Mouse (Mus musculus) spleen, postnatal 4 days (tissue): ENCODE measurements around the gene Gm4553.
"Not testable (repeated sequence)": the region's sequence is repeated elsewhere in the genome, so short reads cannot be mapped to it uniquely, and the experiment has no call there.

Experiments used
- DNase-seq, 2 experiments: peaks; one replicate each; pipeline ENCODE4 v3.0.0; 2022; ENCODE audit warnings: low spot score in 2 of 2

Gm4553 gene

DNA sequence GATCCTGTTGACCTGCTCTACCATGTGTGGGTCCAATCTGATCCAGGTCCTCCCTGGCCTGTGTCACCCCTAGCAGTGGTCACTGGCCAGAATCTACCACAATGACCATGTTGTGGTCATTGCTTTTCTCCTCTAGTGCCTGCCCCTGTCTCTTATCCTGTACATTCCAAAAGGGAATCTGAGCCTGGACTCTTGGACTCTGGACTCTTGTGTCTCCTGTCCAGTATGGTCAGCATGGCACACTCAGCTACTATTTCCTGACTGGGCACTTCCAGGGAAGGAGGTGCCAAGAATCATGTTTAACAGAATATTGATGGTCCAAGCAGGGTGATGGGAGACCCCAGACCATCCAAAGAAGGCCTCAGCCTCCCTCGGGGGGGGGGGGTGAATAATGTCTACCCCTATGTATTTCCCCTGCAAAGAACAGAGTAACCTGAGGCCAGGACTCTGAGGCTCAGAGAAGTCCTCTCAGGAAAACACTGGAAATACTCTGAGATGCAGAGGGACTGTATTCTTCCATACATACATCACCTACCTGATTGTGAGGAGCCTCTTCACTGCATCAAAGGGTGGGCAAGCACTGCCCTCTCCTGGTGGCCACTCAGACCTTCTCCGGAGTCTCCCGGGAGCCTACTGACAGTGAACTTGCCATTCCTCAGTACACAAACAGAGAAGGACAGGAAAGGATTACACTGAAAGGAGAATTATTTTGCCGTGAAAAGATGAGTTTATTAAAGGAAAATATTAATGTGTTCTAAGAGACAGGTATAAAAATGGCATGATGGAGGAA, 31.1 kb downstream of the Gm4553 start:
- DNase-seq, result no peak

- DNase-seq, result no peak
Observed at GRCm38 (mm10) chr7:142128843-142129242, 36.7 kb downstream of the Gm4553 start.

DNA sequence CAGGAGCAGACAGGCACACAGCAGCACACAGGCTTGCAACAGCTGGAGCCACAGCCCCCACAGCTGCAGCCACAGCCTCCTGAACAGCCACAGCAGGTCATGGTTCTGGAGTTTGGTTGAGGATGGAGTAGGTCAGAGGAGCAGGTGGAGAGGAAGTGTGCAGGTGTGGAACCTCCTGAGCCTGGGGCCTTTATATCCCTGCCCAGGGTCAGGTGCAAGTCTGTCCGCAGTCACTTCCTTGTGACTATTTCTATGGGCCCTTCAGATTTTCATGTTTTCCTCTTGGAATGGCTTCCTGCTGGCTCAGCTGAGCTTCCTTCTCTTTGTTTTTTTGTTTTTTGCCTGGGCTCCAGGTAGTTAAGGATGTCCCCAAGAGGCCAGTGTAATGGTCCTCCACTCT, 44.9 kb downstream of the Gm4553 start, which contains the start of gene Gm45618:
Gene Gm45618, minus strand, starts transcription at position 101 of the 400 bp plus-strand sequence.
- not testable (repeated sequence) for DNase-seq

DNA sequence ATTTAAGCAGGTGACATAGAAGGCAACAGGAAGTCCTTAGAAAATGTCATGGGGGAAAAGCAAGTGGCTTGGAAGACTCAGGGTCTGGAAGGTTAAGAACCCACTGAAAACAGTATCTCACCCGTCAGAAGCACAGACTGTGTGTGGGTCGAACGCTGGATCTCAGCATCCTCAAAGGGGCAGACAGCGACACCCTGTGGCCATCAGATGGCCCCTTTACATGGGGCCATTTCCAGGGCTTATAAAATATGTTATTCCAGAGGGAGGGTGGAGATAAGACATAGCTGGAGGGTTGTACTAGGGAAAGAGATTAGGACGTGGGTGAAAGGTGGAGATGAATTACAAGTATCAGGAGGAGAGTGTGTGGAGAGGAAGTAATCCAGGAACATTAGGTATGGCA, 45.9 kb downstream of the Gm4553 start:
- DNase-seq, result no peak
